Comparison of ENCODE assay signal across 10 mouse cellular contexts in the genomic region with DNA sequence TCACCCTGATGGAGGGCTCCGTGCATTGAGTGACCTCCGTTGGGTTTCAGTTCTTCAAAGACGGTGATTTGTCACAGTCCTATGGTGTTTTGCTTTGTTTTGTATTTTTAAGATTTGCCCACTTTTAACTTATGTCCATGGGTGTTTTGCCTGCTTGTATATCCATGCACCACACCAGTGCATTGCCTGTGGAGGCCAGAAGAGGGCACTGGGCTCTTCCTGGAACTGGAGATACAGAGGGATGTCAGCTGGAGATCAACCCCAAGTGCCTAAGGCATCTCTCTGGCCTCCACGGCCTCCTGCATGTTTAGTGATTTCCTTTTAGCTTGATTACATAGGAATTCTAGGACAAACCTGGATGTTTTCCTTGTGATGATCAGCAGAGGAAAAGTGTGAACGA. TPM values are rescaled to one million over a fixed set of nuclear protein-coding genes. Genes with fewer than 3 reads are reported as not detected.
DNase-seq lines count a peak whose midpoint lies in the region; ATAC-seq and TF ChIP-seq lines count a peak whose summit lies in the region.
"Had no signal": no experiment of that assay in that cellular context is flagged by ENCODE, and none has a peak within 500 bp of the region (broad histone marks: within the 10 kb centered on the region; RNA-seq: fewer than 3 reads in every experiment).

No protein-coding gene starts in this region.

- no peak for ATAC-seq in hindbrain, embryonic 13.5 days (ENCODE audit: low FRiP score)
- no peak for ATAC-seq in liver, embryonic 14.5 days (ENCODE audit: insufficient read depth)

- H3K4me1 ChIP-seq in hindbrain, embryonic 10.5 days (replicated peaks), result no peaks in the 10 kb centered on the region
- 0 out of 2 replicates have a peak, but pooled peaks cover 3% of the 10 kb centered on the region for H3K4me1 ChIP-seq in hindbrain, embryonic 13.5 days (replicated peaks)
- H3K4me1 ChIP-seq in MEL (ENCODE audit: control insufficient read depth in 1 of 2, insufficient read depth in 2 of 2, low read length in 2 of 2), result no peaks in the 10 kb centered on the region
- no peaks in the 10 kb centered on the region for H3K4me1 ChIP-seq in liver, embryonic 14.5 days (replicated peaks; ENCODE audit: control insufficient read depth in 2 of 2, insufficient read depth in 2 of 2, low read length in 1 of 2)

- no peak overlapping the region for H3K27ac ChIP-seq in hindbrain, embryonic 10.5 days
- no peak overlapping the region for H3K27ac ChIP-seq in hindbrain, embryonic 13.5 days
- H3K27ac ChIP-seq in MEL (ENCODE audit: control insufficient read depth, low read depth, low read length), result no peak overlapping the region
- H3K27ac ChIP-seq in liver, embryonic 14.5 days, result no peak overlapping the region

- H3K79me2 ChIP-seq in MEL (ENCODE audit: control insufficient read depth, insufficient read depth, low read length, poor library complexity), result no peaks in the 10 kb centered on the region

- TF ChIP-seq RAD21 in MEL (IDR thresholded peaks at IDR 0.05; ENCODE audit: low read depth, low read length), result peak; percentile 71

- H3K27me3 ChIP-seq in hindbrain, embryonic 10.5 days (ENCODE audit: insufficient read depth, poor library complexity, severe bottlenecking), result no peaks in the 10 kb centered on the region
- no peaks in the 10 kb centered on the region for H3K27me3 ChIP-seq in hindbrain, embryonic 13.5 days
- no peaks in the 10 kb centered on the region; a peak in 1 of 4 replicates for H3K27me3 ChIP-seq in MEL (ENCODE audit: control insufficient read depth in 1 of 2, insufficient read depth in 2 of 2, low read length in 2 of 2)
- no peaks in the 10 kb centered on the region for H3K27me3 ChIP-seq in liver, embryonic 14.5 days (ENCODE audit: control insufficient read depth, insufficient read depth, low read length)

- H3K4me2 ChIP-seq in hindbrain, embryonic 13.5 days, result no peak overlapping the region
- no peak overlapping the region for H3K4me2 ChIP-seq in liver, embryonic 14.5 days (ENCODE audit: low read depth)

- no peaks in the 10 kb centered on the region for H3K36me3 ChIP-seq in hindbrain, embryonic 10.5 days
- no peaks in the 10 kb centered on the region for H3K36me3 ChIP-seq in hindbrain, embryonic 13.5 days
- no peaks in the 10 kb centered on the region for H3K36me3 ChIP-seq in MEL (ENCODE audit: control insufficient read depth in 1 of 2, insufficient read depth in 2 of 2, low read length in 2 of 2)
- no peaks in the 10 kb centered on the region for H3K36me3 ChIP-seq in liver, embryonic 14.5 days (replicated peaks; ENCODE audit: control insufficient read depth, insufficient read depth, low read depth)

- TF ChIP-seq POLR2A in MEL (IDR thresholded peaks at IDR 0.05; ENCODE audit: control insufficient read depth in 1 of 2, insufficient read depth in 1 of 2, low read depth in 1 of 2, low read length in 2 of 2, poor library complexity in 1 of 2), result no peak

- 78% methylated on average over 5 of the region's 5 CpGs for WGBS in hindbrain, embryonic 10.5 days
- WGBS in hindbrain, embryonic 13.5 days, result 81% methylated on average over 5 of the region's 5 CpGs
- 50% methylated on average over 5 of the region's 5 CpGs for WGBS in liver, embryonic 14.5 days (ENCODE audit: insufficient replicate concordance)

- TF ChIP-seq CTCF in MEL (IDR thresholded peaks at IDR 0.05 in 2 of 3, conservative IDR thresholded peaks at IDR 0.05 in 1 of 3; ENCODE audit: control insufficient read depth in 1 of 3, insufficient read depth in 1 of 3, low read depth in 2 of 3, low read length in 3 of 3, poor library complexity in 1 of 3, severe bottlenecking in 1 of 3), result peak; percentile 72 to 82 (median 77)
- TF ChIP-seq CTCF in liver, embryonic 14.5 days (IDR thresholded peaks at IDR 0.05; ENCODE audit: low read depth), result peak; percentile 77

- no peaks in the 10 kb centered on the region for H3K9me3 ChIP-seq in hindbrain, embryonic 10.5 days
- no peaks in the 10 kb centered on the region for H3K9me3 ChIP-seq in hindbrain, embryonic 13.5 days
- H3K9me3 ChIP-seq in MEL (replicated peaks; ENCODE audit: insufficient read depth, low read length), result no peaks in the 10 kb centered on the region
- H3K9me3 ChIP-seq in liver, embryonic 14.5 days (ENCODE audit: control insufficient read depth, low read length), result no peaks in the 10 kb centered on the region

- H3K4me3 ChIP-seq in hindbrain, embryonic 10.5 days, result no peak overlapping the region
- H3K4me3 ChIP-seq in hindbrain, embryonic 13.5 days, result no peak overlapping the region
- H3K4me3 ChIP-seq in MEL (ENCODE audit: control insufficient read depth in 1 of 2, insufficient read depth in 1 of 2, low read depth in 2 of 2, low read length in 2 of 2), result no peak overlapping the region
- no peak overlapping the region for H3K4me3 ChIP-seq in liver, embryonic 14.5 days (ENCODE audit: insufficient read depth in 1 of 2, low read depth in 2 of 2, low read length in 2 of 2)

- no peak overlapping the region for H3K9ac ChIP-seq in hindbrain, embryonic 13.5 days
- no peak overlapping the region for H3K9ac ChIP-seq in MEL (ENCODE audit: control insufficient read depth, low read depth, low read length, poor library complexity, severe bottlenecking)
- no peak overlapping the region for H3K9ac ChIP-seq in liver, embryonic 14.5 days (replicated peaks)

- no peak for TF ChIP-seq EP300 in MEL (IDR thresholded peaks at IDR 0.05; ENCODE audit: low read depth in 1 of 2, low read length in 2 of 2)
- no peak for TF ChIP-seq EP300 in liver, embryonic 14.5 days (IDR thresholded peaks at IDR 0.05; ENCODE audit: low read depth)

- peak; percentile 16 for DNase-seq in hindbrain, embryonic 10.5 days (ENCODE audit: low spot score)
- DNase-seq in A20 (ENCODE audit: low read depth, low spot score) (peak; percentile 46), MEL (ENCODE audit: low read depth, low spot score) (peak; percentile 61)
- no peak for DNase-seq in liver, embryonic 14.5 days (ENCODE audit: low read depth in 3 of 3, low spot score in 3 of 3)
- DNase-seq in Muller cell, postnatal 12 days (ENCODE audit: inconsistent ontology term), result no peak
- no peak for DNase-seq in right cerebral cortex, adult 2 months (ENCODE audit: low spot score in 2 of 2)
- no peak for DNase-seq in cerebellum, adult 8-10 months
- DNase-seq: adrenal gland, adult 2 months; heart, postnatal 36 days had no signal

TF ChIP-seq in MEL, 35 proteins besides CTCF, POLR2A, EP300 and RAD21:
- TF ChIP-seq ELF1 (IDR thresholded peaks at IDR 0.05; ENCODE audit: low read depth, low read length), result peak; percentile 42; the same call in 1 of the 2 replicates
- peak; percentile 89 for TF ChIP-seq SMC3 (IDR thresholded peaks at IDR 0.05; ENCODE audit: low read depth, low read length)
- no peak for TF ChIP-seq MAFK (IDR thresholded peaks at IDR 0.05; ENCODE audit: borderline replicate concordance, low read depth, low read length)
- peak; percentile 77 for TF ChIP-seq ZC3H11A (IDR thresholded peaks at IDR 0.05; ENCODE audit: low read depth, low read length)
TF ChIP-seq in MEL: peak in this region for 3.

RNA-seq across cellular contexts. Expression of gene Tbc1d1, which starts 19.8 kb away (rescaled TPM):
- 21.2 and 27.1 TPM in 2 replicates for polyA plus RNA-seq in hindbrain, embryonic 10.5 days (2016; fragmentation: Nextera tagmentation; extraction: Ambion mirVana)
- polyA plus RNA-seq in hindbrain, embryonic 13.5 days (2015; fragmentation: Nextera tagmentation; extraction: Ambion mirVana), result 14.5 and 15.4 TPM in 2 replicates
- total RNA-seq in MEL (2012; rRNA removed), result 22.5 and 24.6 TPM in 2 replicates
- 10 to 100 TPM in 1 of 2 experiments, not detected in 1; 24.4 TPM for polyA plus RNA-seq in MEL (2012; ENCODE audit: insufficient read depth in 1 of 2, insufficient read length in 2 of 2, low read depth in 1 of 2, low replicate concordance in 2 of 2, missing spikeins in 1 of 2)
- 3.5 and 4.8 TPM in 2 replicates for polyA plus RNA-seq in liver, embryonic 14.5 days (2012; rRNA removed)
- polyA plus RNA-seq in liver, embryonic 14.5 days (2014; fragmentation: Nextera tagmentation; extraction: Ambion mirVana), result 5.6 and 6.7 TPM in 2 replicates

RNA-seq across cellular contexts. Expression of gene Pgm2, which starts 43.6 kb away (rescaled TPM):
- polyA plus RNA-seq in hindbrain, embryonic 10.5 days (2016; fragmentation: Nextera tagmentation; extraction: Ambion mirVana), result 22.6 and 26.0 TPM in 2 replicates
- polyA plus RNA-seq in hindbrain, embryonic 13.5 days (2015; fragmentation: Nextera tagmentation; extraction: Ambion mirVana), result 23.4 and 24.0 TPM in 2 replicates
- 22.0 and 24.1 TPM in 2 replicates for total RNA-seq in MEL (2012; rRNA removed)
- polyA plus RNA-seq in MEL (2012; ENCODE audit: insufficient read depth in 1 of 2, insufficient read length in 2 of 2, low read depth in 1 of 2, low replicate concordance in 2 of 2, missing spikeins in 1 of 2), result 10 to 100 TPM in 1 of 2 experiments, not detected in 1; 64.0 TPM
- polyA plus RNA-seq in liver, embryonic 14.5 days (2012; rRNA removed), result 8.2 and 10.5 TPM in 2 replicates
- 18.2 and 18.5 TPM in 2 replicates for polyA plus RNA-seq in liver, embryonic 14.5 days (2014; fragmentation: Nextera tagmentation; extraction: Ambion mirVana)

Comparison
In these comparisons a context has a peak if more than half of its experiments do, and no peak if none do; other contexts are left out.
1. DNase-seq: peak in hindbrain, embryonic 10.5 days (single experiment), A20 (single experiment) and MEL (single experiment); none in liver, embryonic 14.5 days (0 of 3), Muller cell, postnatal 12 days (single experiment), right cerebral cortex, adult 2 months (0 of 2) and cerebellum, adult 8-10 months (single experiment).